In the genomic region with DNA sequence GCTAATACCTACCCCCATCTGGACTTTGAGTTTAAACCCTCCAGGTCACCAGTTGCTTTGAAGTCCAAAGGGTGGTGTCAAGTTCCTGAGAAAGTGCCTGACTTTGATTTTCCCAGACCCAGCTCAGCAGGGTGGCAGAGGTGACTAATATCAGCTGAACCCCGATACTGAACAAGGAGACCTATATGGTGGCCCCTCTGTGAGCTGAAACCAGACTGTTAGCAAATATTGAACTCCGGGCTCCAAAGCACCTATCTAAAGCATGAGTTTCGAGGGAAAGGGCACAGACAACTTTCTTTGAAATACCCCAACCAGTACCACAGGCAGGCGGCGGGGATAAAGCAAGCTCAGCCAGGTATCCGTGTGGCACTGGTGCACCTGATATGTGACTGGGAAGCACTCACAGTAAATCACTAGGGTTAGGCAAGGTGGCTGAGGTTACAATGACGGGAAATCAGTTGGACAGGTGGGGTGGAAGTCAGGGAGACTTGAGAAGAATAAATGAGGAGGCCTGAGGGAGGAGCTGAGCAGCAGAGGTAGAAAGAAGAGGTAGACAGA, we compare ENCODE assay signal across 26 mouse cellular contexts. TPM values are rescaled to one million over a fixed set of nuclear protein-coding genes. Genes with fewer than 3 reads are reported as not detected.
DNase-seq lines count a peak whose midpoint lies in the region; ATAC-seq lines count a peak whose summit lies in the region.
"Had no signal": no experiment of that assay in that cellular context is flagged by ENCODE, and none has a peak within 500 bp of the region (broad histone marks: within the 10 kb centered on the region; RNA-seq: fewer than 3 reads in every experiment).

No protein-coding gene starts in this region.

- no peaks in the 10 kb centered on the region for H3K27me3 ChIP-seq in heart, embryonic 12.5 days (replicated peaks)
- H3K27me3 ChIP-seq in stomach, embryonic 16.5 days (ENCODE audit: control insufficient read depth, insufficient read depth, low read length), result no peaks in the 10 kb centered on the region
- H3K27me3 ChIP-seq in midbrain, embryonic 10.5 days (ENCODE audit: low read depth, poor library complexity, severe bottlenecking), result no peaks in the 10 kb centered on the region
- H3K27me3 ChIP-seq in forebrain, embryonic 11.5 days (ENCODE audit: control insufficient read depth, insufficient read depth, low read length), result no peaks in the 10 kb centered on the region
- H3K27me3 ChIP-seq: embryonic facial prominence, embryonic 12.5 days; forebrain, embryonic 12.5 days had no signal

- no peaks in the 10 kb centered on the region for H3K9me3 ChIP-seq in heart, embryonic 12.5 days (replicated peaks)
- no peaks in the 10 kb centered on the region for H3K9me3 ChIP-seq in stomach, embryonic 16.5 days (replicated peaks; ENCODE audit: control insufficient read depth, low read length)
- no peaks in the 10 kb centered on the region for H3K9me3 ChIP-seq in midbrain, embryonic 10.5 days (replicated peaks)
- no peaks in the 10 kb centered on the region for H3K9me3 ChIP-seq in forebrain, embryonic 11.5 days (ENCODE audit: control insufficient read depth, low read length)
- H3K9me3 ChIP-seq: embryonic facial prominence, embryonic 10.5 days; embryonic facial prominence, embryonic 12.5 days; forebrain, embryonic 12.5 days; G1E had no signal

- ATAC-seq in heart, embryonic 12.5 days (ENCODE audit: insufficient number of reproducible peaks, low FRiP score), result no peak
- peak; percentile 67; the same call in 1 of the 2 replicates for ATAC-seq in stomach, embryonic 16.5 days (ENCODE audit: insufficient read depth, low FRiP score)
- no peak for ATAC-seq in forebrain, embryonic 11.5 days (replicated peaks; ENCODE audit: low FRiP score)
- ATAC-seq: activated CD4-positive, CD25-positive, alpha-beta regulatory T cell, adult 4 months; CD4-positive, CD25-positive, alpha-beta regulatory T cell, adult 4 months; forebrain, embryonic 14.5 days; Patski had no signal

- peak; percentile 64 for DNase-seq in heart, adult 11 months
- DNase-seq in testis, postnatal 10 days (ENCODE audit: low spot score), result peak; percentile 31
- DNase-seq in testis, postnatal 14 days (ENCODE audit: low spot score), result no peak
- DNase-seq in midbrain, embryonic 10.5 days (ENCODE audit: low spot score), result no peak
- no peak for DNase-seq in forebrain, embryonic 11.5 days (ENCODE audit: low spot score)
- DNase-seq: adrenal gland, adult 8-10 months; adrenal gland, postnatal 14 days; adrenal gland, postnatal 36 days; B cell, adult 2 months; cerebellum, adult 11-12 months; cerebellum, adult 2 months; cerebellum, adult 9-10 months; cerebellum, postnatal 10 days; cerebellum, postnatal 25 days had no signal

- H3K27ac ChIP-seq in heart, embryonic 12.5 days (ENCODE audit: poor library complexity, severe bottlenecking), result no peak overlapping the region
- peak overlapping the region; percentile 74 for H3K27ac ChIP-seq in stomach, embryonic 16.5 days (ENCODE audit: low read length)
- H3K27ac ChIP-seq in midbrain, embryonic 10.5 days (replicated peaks), result no peak overlapping the region
- no peak overlapping the region for H3K27ac ChIP-seq in forebrain, embryonic 11.5 days (ENCODE audit: low read depth, low read length)
- H3K27ac ChIP-seq: embryonic facial prominence, embryonic 10.5 days; embryonic facial prominence, embryonic 12.5 days; forebrain, embryonic 12.5 days had no signal

- H3K9ac ChIP-seq in heart, embryonic 12.5 days, result no peak overlapping the region
- H3K9ac ChIP-seq in stomach, embryonic 16.5 days (ENCODE audit: low read length), result no peak overlapping the region
- no peak overlapping the region for H3K9ac ChIP-seq in forebrain, embryonic 11.5 days (ENCODE audit: low read length)
- H3K9ac ChIP-seq: embryonic facial prominence, embryonic 12.5 days; forebrain, embryonic 12.5 days had no signal

- WGBS in heart, embryonic 12.5 days, result 79% methylated on average over 7 of the region's 7 CpGs
- WGBS in stomach, embryonic 16.5 days, result 53% methylated on average over 7 of the region's 7 CpGs
- 87% methylated on average over 7 of the region's 7 CpGs for WGBS in midbrain, embryonic 10.5 days
- 84% methylated on average over 7 of the region's 7 CpGs for WGBS in forebrain, embryonic 11.5 days

- H3K4me1 ChIP-seq in heart, embryonic 12.5 days (replicated peaks), result peaks cover 28% of the 10 kb centered on the region
- no peaks in the 10 kb centered on the region for H3K4me1 ChIP-seq in stomach, embryonic 16.5 days (ENCODE audit: control insufficient read depth, insufficient read depth, low read length)
- peaks cover 4% of the 10 kb centered on the region; the same call in 1 of the 2 replicates for H3K4me1 ChIP-seq in midbrain, embryonic 10.5 days
- H3K4me1 ChIP-seq in forebrain, embryonic 11.5 days (replicated peaks; ENCODE audit: control insufficient read depth, insufficient read depth, low read length), result no peaks in the 10 kb centered on the region
- H3K4me1 ChIP-seq: embryonic facial prominence, embryonic 12.5 days; forebrain, embryonic 12.5 days had no signal

- H3K36me3 ChIP-seq in heart, embryonic 12.5 days, result no peaks in the 10 kb centered on the region
- no peaks in the 10 kb centered on the region for H3K36me3 ChIP-seq in stomach, embryonic 16.5 days (ENCODE audit: control insufficient read depth, insufficient read depth, low read length)
- H3K36me3 ChIP-seq in midbrain, embryonic 10.5 days, result no peaks in the 10 kb centered on the region
- H3K36me3 ChIP-seq in forebrain, embryonic 11.5 days (ENCODE audit: control insufficient read depth, insufficient read depth, low read length), result no peaks in the 10 kb centered on the region
- H3K36me3 ChIP-seq: embryonic facial prominence, embryonic 10.5 days; embryonic facial prominence, embryonic 12.5 days; forebrain, embryonic 12.5 days; G1E had no signal

- H3K4me3 ChIP-seq in heart, embryonic 12.5 days, result no peak overlapping the region
- no peak overlapping the region for H3K4me3 ChIP-seq in stomach, embryonic 16.5 days (replicated peaks; ENCODE audit: low read length)
- no peak overlapping the region for H3K4me3 ChIP-seq in midbrain, embryonic 10.5 days
- H3K4me3 ChIP-seq in forebrain, embryonic 11.5 days (ENCODE audit: low read depth, low read length), result no peak overlapping the region
- H3K4me3 ChIP-seq: embryonic facial prominence, embryonic 10.5 days; embryonic facial prominence, embryonic 12.5 days; forebrain, embryonic 12.5 days had no signal

- no peak overlapping the region for H3K4me2 ChIP-seq in heart, embryonic 12.5 days
- H3K4me2 ChIP-seq in stomach, embryonic 16.5 days (ENCODE audit: low read depth, low read length), result no peak overlapping the region
- no peak overlapping the region for H3K4me2 ChIP-seq in forebrain, embryonic 11.5 days (ENCODE audit: low read depth, low read length, severe bottlenecking)
- H3K4me2 ChIP-seq: embryonic facial prominence, embryonic 12.5 days; forebrain, embryonic 12.5 days had no signal

RNA-seq across cellular contexts. Expression of a gene that starts 0.7 kb away (rescaled TPM):
- 0.12 and 0.14 TPM in 2 replicates for polyA plus RNA-seq in heart, embryonic 12.5 days (2016; fragmentation: Nextera tagmentation; extraction: Ambion mirVana)
- 711 and 1,131 TPM in 2 replicates for polyA plus RNA-seq in stomach, embryonic 16.5 days (2015; fragmentation: Nextera tagmentation; extraction: Ambion mirVana)
- not detected in 2 replicates for polyA plus RNA-seq in midbrain, embryonic 10.5 days (2016; fragmentation: Nextera tagmentation; extraction: Ambion mirVana)
- not detected in 2 replicates for polyA plus RNA-seq in forebrain, embryonic 11.5 days (2014; fragmentation: Nextera tagmentation; extraction: Ambion mirVana)
- polyA plus RNA-seq: activated CD4-positive, CD25-positive, alpha-beta regulatory T cell, adult 4 months; CD4-positive, CD25-positive, alpha-beta regulatory T cell, adult 4 months; cerebellum, adult 2 months; embryonic facial prominence, embryonic 10.5 days; embryonic facial prominence, embryonic 12.5 days; forebrain, embryonic 12.5 days; G1E had no signal

RNA-seq across cellular contexts. Expression of a gene that starts 27.5 kb away (rescaled TPM):
- polyA plus RNA-seq in heart, embryonic 12.5 days (2016; fragmentation: Nextera tagmentation; extraction: Ambion mirVana), result not detected in 2 replicates
- polyA plus RNA-seq in stomach, embryonic 16.5 days (2015; fragmentation: Nextera tagmentation; extraction: Ambion mirVana), result not detected in 2 replicates
- polyA plus RNA-seq in midbrain, embryonic 10.5 days (2016; fragmentation: Nextera tagmentation; extraction: Ambion mirVana), result not detected in 2 replicates
- polyA plus RNA-seq in forebrain, embryonic 11.5 days (2014; fragmentation: Nextera tagmentation; extraction: Ambion mirVana), result not detected in 2 replicates
- polyA plus RNA-seq: activated CD4-positive, CD25-positive, alpha-beta regulatory T cell, adult 4 months; CD4-positive, CD25-positive, alpha-beta regulatory T cell, adult 4 months; cortical plate, adult 2 months; embryonic facial prominence, embryonic 10.5 days; embryonic facial prominence, embryonic 12.5 days; embryonic facial prominence, embryonic 14.5 days; forebrain, embryonic 12.5 days; forebrain, embryonic 14.5 days; G1E; Patski had no signal

RNA-seq across cellular contexts. Expression of a gene that starts 33.6 kb away (rescaled TPM):
- 0.14 and 0.33 TPM in 2 replicates for polyA plus RNA-seq in heart, embryonic 12.5 days (2016; fragmentation: Nextera tagmentation; extraction: Ambion mirVana)
- polyA plus RNA-seq in stomach, embryonic 16.5 days (2015; fragmentation: Nextera tagmentation; extraction: Ambion mirVana), result 1.7 and 3.7 TPM in 2 replicates
- polyA plus RNA-seq in midbrain, embryonic 10.5 days (2016; fragmentation: Nextera tagmentation; extraction: Ambion mirVana), result 0.19 and 0.25 TPM in 2 replicates
- polyA plus RNA-seq in forebrain, embryonic 11.5 days (2014; fragmentation: Nextera tagmentation; extraction: Ambion mirVana), result 0.16 TPM in 1 of 2 replicates, not detected in the other
- polyA plus RNA-seq: activated CD4-positive, CD25-positive, alpha-beta regulatory T cell, adult 4 months; CD4-positive, CD25-positive, alpha-beta regulatory T cell, adult 4 months; G1E had no signal

RNA-seq across cellular contexts. Expression of a gene that starts 47.3 kb away (rescaled TPM):
- polyA plus RNA-seq in heart, embryonic 12.5 days (2016; fragmentation: Nextera tagmentation; extraction: Ambion mirVana), result not detected in 2 replicates
- polyA plus RNA-seq in stomach, embryonic 16.5 days (2015; fragmentation: Nextera tagmentation; extraction: Ambion mirVana), result 0.27 TPM in 1 of 2 replicates, not detected in the other
- not detected in 2 replicates for polyA plus RNA-seq in midbrain, embryonic 10.5 days (2016; fragmentation: Nextera tagmentation; extraction: Ambion mirVana)
- polyA plus RNA-seq in forebrain, embryonic 11.5 days (2014; fragmentation: Nextera tagmentation; extraction: Ambion mirVana), result not detected in 2 replicates
- polyA plus RNA-seq: activated CD4-positive, CD25-positive, alpha-beta regulatory T cell, adult 4 months; CD4-positive, CD25-positive, alpha-beta regulatory T cell, adult 4 months; cerebellum, adult 2 months; cortical plate, adult 2 months; embryonic facial prominence, embryonic 10.5 days; embryonic facial prominence, embryonic 12.5 days; forebrain, embryonic 12.5 days; forebrain, embryonic 14.5 days; G1E; Patski had no signal

RNA-seq across cellular contexts. Expression of a gene that starts 59.8 kb away (rescaled TPM):
- not detected in 2 replicates for polyA plus RNA-seq in heart, embryonic 12.5 days (2016; fragmentation: Nextera tagmentation; extraction: Ambion mirVana)
- polyA plus RNA-seq in stomach, embryonic 16.5 days (2015; fragmentation: Nextera tagmentation; extraction: Ambion mirVana), result not detected in 2 replicates
- polyA plus RNA-seq in midbrain, embryonic 10.5 days (2016; fragmentation: Nextera tagmentation; extraction: Ambion mirVana), result not detected in 2 replicates
- polyA plus RNA-seq in forebrain, embryonic 11.5 days (2014; fragmentation: Nextera tagmentation; extraction: Ambion mirVana), result not detected in 2 replicates
- polyA plus RNA-seq: activated CD4-positive, CD25-positive, alpha-beta regulatory T cell, adult 4 months; CD4-positive, CD25-positive, alpha-beta regulatory T cell, adult 4 months; cerebellum, adult 2 months; cortical plate, adult 2 months; embryonic facial prominence, embryonic 10.5 days; embryonic facial prominence, embryonic 12.5 days; embryonic facial prominence, embryonic 14.5 days; forebrain, embryonic 12.5 days; forebrain, embryonic 14.5 days; G1E; Patski had no signal

Comparison
In these comparisons a context has a peak if more than half of its experiments do, and no peak if none do; other contexts are left out.
1. DNase-seq: peak in heart, adult 11 months (single experiment) and testis, postnatal 10 days (single experiment); none in testis, postnatal 14 days (single experiment), midbrain, embryonic 10.5 days (single experiment) and forebrain, embryonic 11.5 days (single experiment).
2. RNA of a gene that starts 0.7 kb away (polyA plus RNA-seq): 711 to 1,131 TPM in stomach, embryonic 16.5 days; 0.12 to 0.14 TPM in heart, embryonic 12.5 days, not detected in midbrain, embryonic 10.5 days and not detected in forebrain, embryonic 11.5 days; every median in the first group is over 100 times any median in the second.